Mouse (Mus musculus) MEL (cell line): ENCODE measurements around the gene Fnip2. TPM values are rescaled to one million over a fixed set of nuclear protein-coding genes. Genes with fewer than 3 reads are reported as not detected.

Experiments used
- DNase-seq: peaks from one replicate; pipeline ENCODE4 v3.0.0; 2011; ENCODE audit warnings: low read depth, low spot score
- H3K27ac ChIP-seq: 2 replicates; pipeline ENCODE4 v1.5.1; 2012; ENCODE audit warnings: low read depth, mild to moderate bottlenecking, control low read depth, low read length, moderate library complexity; ENCODE audit not compliant: control insufficient read depth
- H3K27me3 ChIP-seq, 2 experiments: fragments of 150-350 bp in 1 of 2; sonication (generic) in 1 of 2; 2 replicates each; pipeline ENCODE4 v1.6.1; 2012; ENCODE audit warnings: low read length in 2 of 2, mild to moderate bottlenecking in 2 of 2, improper control_type of control experiment in 1 of 2, moderate library complexity in 1 of 2; ENCODE audit not compliant: insufficient read depth in 2 of 2, control insufficient read depth in 1 of 2
- H3K36me3 ChIP-seq, 2 experiments: 2 replicates each; pipeline ENCODE4 v1.6.1; 2012 to 2014; ENCODE audit warnings: low read length in 2 of 2, improper control_type of control experiment in 1 of 2, inconsistent platforms in 1 of 2, mild to moderate bottlenecking in 1 of 2; ENCODE audit not compliant: insufficient read depth in 2 of 2, control insufficient read depth in 1 of 2
- H3K4me1 ChIP-seq, 2 experiments: fragments of 150-350 bp in 1 of 2; sonication (generic) in 1 of 2; 2 replicates each; pipeline ENCODE4 v1.6.1; 2012; ENCODE audit warnings: low read length in 2 of 2, improper control_type of control experiment in 1 of 2, mild to moderate bottlenecking in 1 of 2; ENCODE audit not compliant: insufficient read depth in 2 of 2, control insufficient read depth in 1 of 2
- H3K4me3 ChIP-seq, 2 experiments: fragments of 150-350 bp in 1 of 2; sonication (generic) in 1 of 2; 2 replicates each; pipeline ENCODE4 v1.5.1; 2012; ENCODE audit warnings: low read depth in 2 of 2, low read length in 2 of 2, mild to moderate bottlenecking in 2 of 2, moderate library complexity in 2 of 2, control low read depth in 1 of 2, improper control_type of control experiment in 1 of 2; ENCODE audit not compliant: control insufficient read depth in 1 of 2, insufficient read depth in 1 of 2
- H3K79me2 ChIP-seq: 2 replicates; pipeline ENCODE4 v1.6.1; 2012; ENCODE audit warnings: mild to moderate bottlenecking, low read length, moderate library complexity; ENCODE audit not compliant: control insufficient read depth, poor library complexity, insufficient read depth
- H3K9ac ChIP-seq: 2 replicates; pipeline ENCODE4 v1.6.1; 2012; ENCODE audit warnings: low read depth, mild to moderate bottlenecking, control low read depth, low read length, moderate library complexity; ENCODE audit not compliant: control insufficient read depth, poor library complexity, severe bottlenecking
- H3K9me3 ChIP-seq: fragments of 150-350 bp; sonication (generic); replicated peaks from 2 replicates; pipeline ENCODE4 v1.6.1; 2012; ENCODE audit warnings: mild to moderate bottlenecking, low read length, improper control_type of control experiment, moderate library complexity; ENCODE audit not compliant: insufficient read depth
- BHLHE40 ChIP-seq: IDR thresholded peaks from 2 replicates; pipeline ENCODE4 v1.6.1; 2012; ENCODE audit warnings: low read depth, mild to moderate bottlenecking, inconsistent platforms, low read length, improper control_type of control experiment, borderline replicate concordance
- CTCF ChIP-seq, 3 experiments: IDR thresholded peaks in 2 of 3; conservative IDR thresholded peaks in 1 of 3; 2 replicates each; pipeline ENCODE4 v1.5.1; 2011 to 2012; ENCODE audit warnings: low read length in 3 of 3, low read depth in 2 of 3, mild to moderate bottlenecking in 2 of 3, improper control_type of control experiment in 1 of 3, inconsistent platforms in 1 of 3, mixed read lengths in 1 of 3, moderate library complexity in 1 of 3; ENCODE audit not compliant: control insufficient read depth in 1 of 3, insufficient read depth in 1 of 3, poor library complexity in 1 of 3, severe bottlenecking in 1 of 3
- EP300 ChIP-seq, 2 experiments: IDR thresholded peaks; 2 replicates each; pipeline ENCODE4 v1.6.1; 2011; ENCODE audit warnings: improper control_type of control experiment in 2 of 2, low read length in 2 of 2, low read depth in 1 of 2, mild to moderate bottlenecking in 1 of 2
- ETS1 ChIP-seq: IDR thresholded peaks from 2 replicates; pipeline ENCODE4 v1.6.1; 2012; ENCODE audit warnings: low read depth, mild to moderate bottlenecking, inconsistent platforms, low read length, improper control_type of control experiment, moderate library complexity
- GABPA ChIP-seq: IDR thresholded peaks from 2 replicates; pipeline ENCODE4 v1.6.1; 2012; ENCODE audit warnings: low read depth, mild to moderate bottlenecking, inconsistent platforms, low read length, improper control_type of control experiment, moderate library complexity
- GATA1 ChIP-seq: IDR thresholded peaks from 2 replicates; pipeline ENCODE4 v1.6.1; 2011; ENCODE audit warnings: low read depth, low read length, improper control_type of control experiment
- HCFC1 ChIP-seq: IDR thresholded peaks from 2 replicates; pipeline ENCODE4 v1.6.1; 2012; ENCODE audit warnings: low read depth, mild to moderate bottlenecking, inconsistent platforms, low read length, improper control_type of control experiment, moderate library complexity
- MAX ChIP-seq: IDR thresholded peaks from 2 replicates; pipeline ENCODE4 v1.6.1; 2011; ENCODE audit warnings: low read length, improper control_type of control experiment
- MAZ ChIP-seq: IDR thresholded peaks from 2 replicates; pipeline ENCODE4 v1.6.1; 2012; ENCODE audit warnings: low read depth, mild to moderate bottlenecking, inconsistent platforms, low read length, improper control_type of control experiment
- MXI1 ChIP-seq: IDR thresholded peaks from 2 replicates; pipeline ENCODE4 v1.6.1; 2011; ENCODE audit warnings: mild to moderate bottlenecking, low read depth, low read length, improper control_type of control experiment
- MYC ChIP-seq: IDR thresholded peaks from 2 replicates; pipeline ENCODE4 v1.6.1; 2011; ENCODE audit warnings: low read depth, mild to moderate bottlenecking, low read length, improper control_type of control experiment, moderate library complexity
- POLR2A ChIP-seq, 2 experiments: IDR thresholded peaks; 2 replicates each; pipeline ENCODE4 v1.6.1; 2011 to 2012; ENCODE audit warnings: low read length in 2 of 2, mild to moderate bottlenecking in 2 of 2, control low read depth in 1 of 2, improper control_type of control experiment in 1 of 2, low read depth in 1 of 2, moderate library complexity in 1 of 2; ENCODE audit not compliant: control insufficient read depth in 1 of 2, insufficient read depth in 1 of 2, poor library complexity in 1 of 2
- POLR2AphosphoS2 ChIP-seq: IDR thresholded peaks from 2 replicates; pipeline ENCODE4 v1.6.1; 2011; ENCODE audit warnings: low read length, improper control_type of control experiment
- POLR2AphosphoS5 ChIP-seq: IDR thresholded peaks from 2 replicates; pipeline ENCODE4 v1.6.1; 2012; ENCODE audit warnings: low read depth, borderline replicate concordance, mild to moderate bottlenecking, inconsistent platforms, low read length, moderate library complexity, mixed read lengths
- RAD21 ChIP-seq: IDR thresholded peaks from 2 replicates; pipeline ENCODE4 v1.6.1; 2011; ENCODE audit warnings: mild to moderate bottlenecking, low read depth, low read length, improper control_type of control experiment
- RCOR1 ChIP-seq: IDR thresholded peaks from 2 replicates; pipeline ENCODE4 v1.6.1; 2012; ENCODE audit warnings: low read depth, mild to moderate bottlenecking, inconsistent platforms, low read length, improper control_type of control experiment
- SIN3A ChIP-seq: IDR thresholded peaks from 2 replicates; pipeline ENCODE4 v1.6.1; 2012; ENCODE audit warnings: low read length, improper control_type of control experiment, inconsistent platforms
- SMC3 ChIP-seq: IDR thresholded peaks from 2 replicates; pipeline ENCODE4 v1.6.1; 2011; ENCODE audit warnings: low read depth, low read length, improper control_type of control experiment
- TAL1 ChIP-seq: IDR thresholded peaks from 2 replicates; pipeline ENCODE4 v1.6.1; 2012; ENCODE audit warnings: mild to moderate bottlenecking, inconsistent platforms, low read length, moderate library complexity, mixed read lengths
- TBP ChIP-seq: IDR thresholded peaks from 2 replicates; pipeline ENCODE4 v1.8.0; 2011; ENCODE audit warnings: low read depth, low read length, improper control_type of control experiment
- TCF12 ChIP-seq: IDR thresholded peaks from 2 replicates; pipeline ENCODE4 v1.6.1; 2014; ENCODE audit warnings: low read depth, mild to moderate bottlenecking, inconsistent platforms, low read length, improper control_type of control experiment, moderate library complexity
- UBTF ChIP-seq: IDR thresholded peaks from 2 replicates; pipeline ENCODE4 v1.6.1; 2012; ENCODE audit warnings: low read depth, mild to moderate bottlenecking, inconsistent platforms, low read length, improper control_type of control experiment, moderate library complexity, borderline replicate concordance; ENCODE audit not compliant: insufficient read depth
- USF1 ChIP-seq: IDR thresholded peaks from 2 replicates; pipeline ENCODE4 v1.6.1; 2014; ENCODE audit warnings: low read depth, mild to moderate bottlenecking, inconsistent platforms, low read length, improper control_type of control experiment, moderate library complexity
- USF2 ChIP-seq, 2 experiments: IDR thresholded peaks; 2 replicates each; pipeline ENCODE4 v1.6.1; 2011 to 2012; ENCODE audit warnings: improper control_type of control experiment in 2 of 2, low read length in 2 of 2, borderline replicate concordance in 1 of 2, inconsistent platforms in 1 of 2, low read depth in 1 of 2, mild to moderate bottlenecking in 1 of 2; ENCODE audit not compliant: insufficient read depth in 1 of 2
- ZMIZ1 ChIP-seq: IDR thresholded peaks from 2 replicates; pipeline ENCODE4 v1.6.1; 2012; ENCODE audit warnings: low read depth, mild to moderate bottlenecking, inconsistent platforms, low read length, improper control_type of control experiment, moderate library complexity
- polyA plus RNA-seq, 2 experiments: library from polyadenylated mRNA; stranded (reverse) in 1 of 2; unstranded in 1 of 2; fragments of >175 nt in 1 of 2; fragments of >200 nt in 1 of 2; gene quantifications; 2 replicates each; pipeline versions ENCODE4 v1.2.1 to v1.2.4; 2012; ENCODE audit warnings: low replicate concordance in 2 of 2, low read depth in 1 of 2; ENCODE audit not compliant: insufficient read length in 2 of 2, insufficient read depth in 1 of 2, missing spikeins in 1 of 2
- total RNA-seq: library from RNA; depleted of rRNA; stranded (reverse); fragments of 300-350 nt; gene quantifications from 2 replicates; pipeline ENCODE4 v1.2.3, GENCODE M21; 2012

Fnip2 gene
- total and polyA plus RNA-seq, 3 experiments, result 10.4 to 65.8 (median 11.0) TPM

GRCm38 (mm10) chr3:79531581-79532271 lies 35.9 kb downstream of the Fnip2 start (continued):
- TF ChIP-seq RAD21 (no peak), ZMIZ1 (no peak), BHLHE40 (peak; percentile 100), POLR2AphosphoS2 (no peak), USF2 (IDR thresholded peaks at IDR 0.05; ENCODE audit: borderline replicate concordance in 1 of 2, insufficient read depth in 1 of 2, low read depth in 1 of 2, low read length in 2 of 2) (peak in 1 of 2 experiments; percentile 38; a peak in 1 of 4 replicates)
- TF ChIP-seq, all 39 proteins: peak for 16

- Histone ChIP-seq H3K79me2 (peaks cover 9% of the 10 kb centered on the region; the same call in 1 of the 2 replicates), H3K4me3 (no peak overlapping the region), H3K27ac (peak overlapping the region; percentile 51), H3K9ac (peak overlapping the region; percentile 3), H3K9me3 (no peaks in the 10 kb centered on the region), H3K4me1 (peaks cover 29 to 42% of the 10 kb centered on the region in 2 experiments), H3K36me3 (peaks cover 0 to 39% of the 10 kb centered on the region in 2 experiments; a peak in 2 of 4 replicates), H3K27me3 (no peaks in the 10 kb centered on the region)
- TF ChIP-seq POLR2A (IDR thresholded peaks at IDR 0.05; ENCODE audit: control insufficient read depth in 1 of 2, insufficient read depth in 1 of 2, low read depth in 1 of 2, low read length in 2 of 2, poor library complexity in 1 of 2) (no peak), GATA1 (peak; percentile 72), UBTF (no peak), TBP (no peak), TAL1 (peak; percentile 29; the same call in 1 of the 2 replicates), TCF12 (peak; percentile 23; the same call in 1 of the 2 replicates), SMC3 (no peak), USF1 (peak; percentile 60; the same call in 1 of the 2 replicates), CTCF (IDR thresholded peaks at IDR 0.05 in 2 of 3, conservative IDR thresholded peaks at IDR 0.05 in 1 of 3; ENCODE audit: control insufficient read depth in 1 of 3, insufficient read depth in 1 of 3, low read depth in 2 of 3, low read length in 3 of 3, poor library complexity in 1 of 3, severe bottlenecking in 1 of 3) (no peak), POLR2AphosphoS5 (no peak), MYC (peak; percentile 79), EP300 (IDR thresholded peaks at IDR 0.05; ENCODE audit: low read depth in 1 of 2, low read length in 2 of 2) (peak; percentile 41 to 58), MXI1 (peak; percentile 87), ETS1 (0 out of 2 replicates have a peak, but pooled peaks have one; percentile 30), MAZ (no peak), SIN3A (peak; percentile 77), RCOR1 (no peak), MAX (peak; percentile 81), HCFC1 (no peak), GABPA (no peak), BHLHE40 (peak; percentile 65; the same call in 1 of the 2 replicates)
- DNase-seq, result peak; percentile 72
Measured at GRCm38 (mm10) chr3:79529499-79530096, 38.0 kb downstream of the Fnip2 start.
